Mouse (Mus musculus): ENCODE measurements around the gene Ttyh1.

- TF ChIP-seq CTCF (IDR thresholded peaks at IDR 0.05; ENCODE audit: control insufficient read depth, insufficient read depth, low read length), result no peak
- TF ChIP-seq POLR2A (IDR thresholded peaks at IDR 0.05; ENCODE audit: borderline replicate concordance, control insufficient read depth, low read depth, low read length), result no peak
These were observed 28.2 kb downstream of the Ttyh1 start for GRCm38 (mm10) chr7:4147371-4147770.

All from bone marrow, adult 2 months (tissue).